Comparison of ENCODE assay signal across 26 mouse cellular contexts in genomic region chr12:70856776-70857175, GRCm38 (mm10).
"Had no signal": no experiment of that assay in that cellular context is flagged by ENCODE, and none has a peak within 500 bp of the region (broad histone marks: within the 10 kb centered on the region; RNA-seq: fewer than 3 reads in every experiment).

No protein-coding gene starts in this region.

- H3K4me3 ChIP-seq: embryonic facial prominence, embryonic 10.5 days; embryonic facial prominence, embryonic 12.5 days; embryonic facial prominence, embryonic 13.5 days; embryonic facial prominence, embryonic 15.5 days; erythroblast, embryonic 14.5 days; forebrain, embryonic 10.5 days; forebrain, embryonic 12.5 days; forebrain, embryonic 13.5 days; forebrain, embryonic 15.5 days; gastrocnemius, adult 2 months; heart, adult 2 months had no signal

- H3K27ac ChIP-seq: embryonic facial prominence, embryonic 10.5 days; embryonic facial prominence, embryonic 12.5 days; embryonic facial prominence, embryonic 13.5 days; embryonic facial prominence, embryonic 15.5 days; forebrain, embryonic 10.5 days; forebrain, embryonic 12.5 days; forebrain, embryonic 13.5 days; forebrain, embryonic 15.5 days; gastrocnemius, adult 2 months; heart, adult 2 months had no signal

- H3K9me3 ChIP-seq: embryonic facial prominence, embryonic 10.5 days; embryonic facial prominence, embryonic 12.5 days; embryonic facial prominence, embryonic 13.5 days; embryonic facial prominence, embryonic 15.5 days; forebrain, embryonic 10.5 days; forebrain, embryonic 12.5 days; forebrain, embryonic 13.5 days; forebrain, embryonic 15.5 days had no signal

- H3K36me3 ChIP-seq: embryonic facial prominence, embryonic 15.5 days; forebrain, embryonic 12.5 days; forebrain, embryonic 15.5 days had no signal

- DNase-seq: cerebellum, adult 2 months; cerebellum, adult 8-10 months; cerebellum, adult 9-10 months; cerebellum, adult 9-11 months; cerebellum, postnatal 10 days; cerebellum, postnatal 14 days; cerebellum, postnatal 25 days; cerebellum, postnatal 36 days; embryo, embryonic 11 days; forebrain, postnatal 0 days; gastrocnemius, adult 2 months; gastrocnemius, postnatal 10 days; gastrocnemius, postnatal 14 days; gastrocnemius, postnatal 25 days; gastrocnemius, postnatal 36 days; heart, adult 18-20 months; heart, adult 2 months had no signal

- H3K4me1 ChIP-seq: forebrain, embryonic 12.5 days; forebrain, embryonic 13.5 days; forebrain, embryonic 15.5 days had no signal

- H3K27me3 ChIP-seq: embryonic facial prominence, embryonic 12.5 days; embryonic facial prominence, embryonic 13.5 days; embryonic facial prominence, embryonic 15.5 days; forebrain, embryonic 12.5 days; forebrain, embryonic 13.5 days; forebrain, embryonic 15.5 days had no signal
